Mouse (Mus musculus) liver, embryonic 14.5 days (tissue): ENCODE results near the gene Ddhd1. TPM values are rescaled to one million over a fixed set of nuclear protein-coding genes. Genes with fewer than 3 reads are reported as not detected.

ENCODE experiments used
- ATAC-seq: fragments of 200-750 bp; cut with Nextera tagmentation; 2 replicates; pipeline ENCODE4 v1.8.0; 2017; ENCODE audit warnings: moderate number of reproducible peaks, mild to moderate bottlenecking, moderate library complexity; ENCODE audit not compliant: insufficient read depth
- DNase-seq, 3 experiments: peaks; one replicate each; pipeline ENCODE4 v3.0.0-alpha.2; 2012 to 2013; ENCODE audit warnings: low read depth in 3 of 3, low spot score in 3 of 3
- H3K27ac ChIP-seq: fragments of 300-500 bp; sonication (generic); 2 replicates; pipeline ENCODE4 v1.5.1; 2014; ENCODE audit warnings: moderate library complexity, mild to moderate bottlenecking, control low read depth, inconsistent platforms
- H3K27me3 ChIP-seq: fragments of 300-500 bp; sonication (generic); 2 replicates; pipeline ENCODE4 v1.6.1; 2014; ENCODE audit warnings: mild to moderate bottlenecking, low read length, moderate library complexity; ENCODE audit not compliant: control insufficient read depth, insufficient read depth
- H3K36me3 ChIP-seq: fragments of 300-500 bp; sonication (generic); replicated peaks from 2 replicates; pipeline ENCODE4 v1.6.1; 2014; ENCODE audit warnings: low read depth; ENCODE audit not compliant: control insufficient read depth, insufficient read depth
- H3K4me1 ChIP-seq, 2 experiments: fragments of 200-500 bp in 1 of 2; fragments of 300-500 bp in 1 of 2; sonication (generic) in 1 of 2; replicated peaks; 2 replicates each; pipeline ENCODE4 v1.6.1; 2012 to 2014; ENCODE audit warnings: antibody characterized with exemption in 1 of 2, inconsistent platforms in 1 of 2, low read length in 1 of 2; ENCODE audit not compliant: control insufficient read depth in 2 of 2, insufficient read depth in 2 of 2
- H3K4me2 ChIP-seq: fragments of 300-500 bp; sonication (generic); 2 replicates; pipeline ENCODE4 v1.6.1; 2014; ENCODE audit warnings: low read depth, mild to moderate bottlenecking, control low read depth, moderate library complexity
- H3K4me3 ChIP-seq, 2 experiments: fragments of 200-500 bp in 1 of 2; fragments of 300-500 bp in 1 of 2; sonication (generic) in 1 of 2; 2 replicates each; pipeline ENCODE4 v1.5.1; 2012 to 2014; ENCODE audit warnings: low read depth in 2 of 2, low read length in 2 of 2, mild to moderate bottlenecking in 2 of 2, control low read depth in 1 of 2, inconsistent platforms in 1 of 2, moderate library complexity in 1 of 2; ENCODE audit not compliant: insufficient read depth in 1 of 2
- H3K9ac ChIP-seq: fragments of 300-500 bp; sonication (generic); replicated peaks from 2 replicates; pipeline ENCODE4 v1.6.1; 2014; ENCODE audit warnings: mild to moderate bottlenecking, control low read depth, moderate library complexity
- H3K9me3 ChIP-seq: fragments of 300-500 bp; sonication (generic); 2 replicates; pipeline ENCODE4 v1.6.1; 2016; ENCODE audit warnings: low read length, mixed read lengths; ENCODE audit not compliant: control insufficient read depth
- CTCF ChIP-seq: IDR thresholded peaks from 2 replicates; pipeline ENCODE4 v1.5.1; 2016; ENCODE audit warnings: antibody characterized with exemption, low read depth, control low read depth
- EP300 ChIP-seq: IDR thresholded peaks from 2 replicates; pipeline ENCODE4 v1.6.1; 2016; ENCODE audit warnings: antibody characterized with exemption, low read depth
- WGBS: fragments of 180-500 bp; shearing (Covaris S2); extraction: QIAGEN DNeasy Blood & Tissue Kit; methylation state at CpG from one replicate; pipeline ENCODE4 v1.1.7; 2014; ENCODE audit not compliant: insufficient replicate concordance; 5-methylcytosine and 5-hydroxymethylcytosine counted together
- polyA plus RNA-seq, 2 experiments: library from polyadenylated mRNA; depleted of rRNA in 1 of 2; stranded (reverse) in 1 of 2; unstranded in 1 of 2; fragments of >200 nt; fragmentation: Nextera tagmentation in 1 of 2; extraction: Ambion mirVana in 1 of 2; gene quantifications; 2 replicates each; pipeline versions ENCODE4 v1.2.1 to v1.2.3; 2012 to 2014

The Ddhd1 gene
- polyA plus RNA-seq, 2 experiments: 8.9 to 15.4 TPM

DNA sequence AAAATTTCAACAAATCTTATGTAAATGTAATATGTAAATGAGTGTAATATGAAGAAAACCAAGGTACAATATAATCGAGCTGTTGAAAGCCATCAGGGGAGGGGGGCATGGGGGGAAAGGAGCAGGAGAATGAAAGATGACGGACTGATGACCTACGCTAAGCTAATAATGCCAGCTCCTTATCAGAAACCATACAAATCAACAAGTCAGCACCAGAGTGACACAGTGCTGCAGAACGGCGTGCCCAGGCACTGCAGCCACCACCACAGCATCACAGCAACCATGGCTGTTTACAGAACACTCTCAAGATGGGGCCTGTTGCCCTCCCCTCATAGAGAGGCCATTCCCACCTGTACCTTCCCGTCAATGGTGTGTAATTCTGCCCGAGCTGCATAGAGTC is 10.8 kb downstream of the Ddhd1 start:
- ATAC-seq (no peak), DNase-seq (no peak)
- H3K9me3 ChIP-seq: no peaks in the 10 kb centered on the region
- no peaks in the 10 kb centered on the region for H3K27me3 ChIP-seq
- no peak overlapping the region for H3K4me3 ChIP-seq
- H3K27ac ChIP-seq: no peak overlapping the region
- no peak overlapping the region for H3K4me2 ChIP-seq
- 63% methylated on average over 7 of the region's 7 CpGs for WGBS
- H3K36me3 ChIP-seq: no peaks in the 10 kb centered on the region
- TF ChIP-seq EP300 (no peak), CTCF (no peak)
- H3K9ac ChIP-seq: no peak overlapping the region
- peaks cover 32 to 36% of the 10 kb centered on the region in 2 experiments for H3K4me1 ChIP-seq

DNA sequence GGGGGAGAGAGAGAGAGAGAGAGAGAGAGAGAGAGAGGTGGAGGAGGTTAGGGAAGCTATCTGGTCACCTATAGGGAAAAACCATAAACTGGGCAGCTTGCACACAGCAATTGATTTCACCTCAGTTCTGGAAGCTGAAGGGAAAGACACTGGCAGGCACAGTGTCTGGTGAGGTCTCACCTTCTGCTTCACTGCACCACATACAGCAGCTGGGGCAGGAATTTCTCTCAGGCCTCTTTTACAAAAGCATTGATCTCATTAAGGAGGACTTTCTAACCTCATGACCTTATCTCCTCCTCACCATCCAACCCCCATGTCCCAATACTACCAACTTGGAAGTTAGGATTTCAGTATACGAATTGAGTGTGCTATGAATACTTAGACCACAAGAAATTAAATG is 13.2 kb downstream of the Ddhd1 start:
- WGBS: 64% methylated on average over 1 of the region's 1 CpGs
- Histone ChIP-seq H3K4me1 (peaks cover 13 to 14% of the 10 kb centered on the region in 2 experiments), H3K27me3 (no peaks in the 10 kb centered on the region), H3K9me3 (no peaks in the 10 kb centered on the region), H3K4me3 (no peak overlapping the region), H3K36me3 (no peaks in the 10 kb centered on the region), H3K9ac (no peak overlapping the region), H3K4me2 (no peak overlapping the region), H3K27ac (no peak overlapping the region)
- no peak for DNase-seq
- TF ChIP-seq EP300: no peak
- no peak for TF ChIP-seq CTCF
- no peak for ATAC-seq

DNA sequence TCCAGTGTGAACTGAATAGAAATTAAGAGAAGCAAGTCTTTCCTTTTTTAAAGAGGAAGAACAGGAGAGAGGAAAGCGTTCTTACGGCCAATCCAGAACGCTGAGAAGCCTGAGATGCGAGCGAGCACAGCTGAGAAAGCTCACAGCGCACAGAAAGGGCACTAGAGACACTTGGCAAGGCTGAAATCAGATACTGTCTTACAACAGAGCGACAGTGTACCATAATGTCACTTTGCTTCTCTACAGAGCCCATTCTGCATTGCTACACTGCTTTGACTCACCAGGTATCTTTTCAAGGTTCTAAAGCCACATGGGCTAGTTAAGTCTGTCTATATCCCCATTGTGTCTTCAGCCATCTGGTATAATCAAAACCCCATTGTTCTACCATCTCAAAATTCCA is 13.7 kb downstream of the Ddhd1 start:
- Histone ChIP-seq H3K9ac (no peak overlapping the region), H3K4me3 (no peak overlapping the region), H3K27ac (no peak overlapping the region), H3K4me2 (no peak overlapping the region), H3K9me3 (no peaks in the 10 kb centered on the region), H3K36me3 (no peaks in the 10 kb centered on the region), H3K4me1 (peaks cover 8 to 10% of the 10 kb centered on the region in 2 experiments; a peak in 3 of 4 replicates), H3K27me3 (no peaks in the 10 kb centered on the region)
- DNase-seq (no peak), ATAC-seq (no peak)
- no peak for TF ChIP-seq CTCF
- no peak for TF ChIP-seq EP300
- WGBS: 74% methylated on average over 7 of the region's 7 CpGs

DNA sequence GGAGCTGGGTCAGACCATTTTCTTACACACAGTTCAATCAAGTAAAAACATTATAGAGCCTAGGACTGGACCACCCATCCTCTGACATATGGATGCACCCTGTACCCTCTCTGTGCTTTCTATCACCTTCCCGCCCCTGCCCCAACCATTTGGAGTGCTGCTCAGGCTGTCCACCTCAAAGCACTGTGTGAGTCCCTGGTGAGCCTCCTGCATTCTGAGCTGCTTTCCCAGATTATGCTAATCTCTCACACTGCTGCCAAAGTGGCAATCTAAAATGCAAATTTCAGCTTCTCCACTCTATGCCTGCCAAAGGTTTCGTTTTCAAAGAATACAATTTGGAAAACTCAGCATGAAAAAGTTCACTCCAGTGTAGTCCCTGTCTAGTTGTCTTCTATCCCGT is 14.5 kb downstream of the Ddhd1 start:
- peaks cover 5 to 10% of the 10 kb centered on the region in 2 experiments; a peak in 3 of 4 replicates for H3K4me1 ChIP-seq
- DNase-seq (no peak), ATAC-seq (no peak)
- H3K4me2 ChIP-seq: no peak overlapping the region
- 59% methylated on average over 3 of the region's 3 CpGs for WGBS
- no peaks in the 10 kb centered on the region for H3K36me3 ChIP-seq
- H3K27ac ChIP-seq: no peak overlapping the region
- no peak overlapping the region for H3K9ac ChIP-seq
- no peaks in the 10 kb centered on the region for H3K9me3 ChIP-seq
- H3K27me3 ChIP-seq: no peaks in the 10 kb centered on the region
- TF ChIP-seq EP300 (no peak), CTCF (no peak)
- no peak overlapping the region for H3K4me3 ChIP-seq

DNA sequence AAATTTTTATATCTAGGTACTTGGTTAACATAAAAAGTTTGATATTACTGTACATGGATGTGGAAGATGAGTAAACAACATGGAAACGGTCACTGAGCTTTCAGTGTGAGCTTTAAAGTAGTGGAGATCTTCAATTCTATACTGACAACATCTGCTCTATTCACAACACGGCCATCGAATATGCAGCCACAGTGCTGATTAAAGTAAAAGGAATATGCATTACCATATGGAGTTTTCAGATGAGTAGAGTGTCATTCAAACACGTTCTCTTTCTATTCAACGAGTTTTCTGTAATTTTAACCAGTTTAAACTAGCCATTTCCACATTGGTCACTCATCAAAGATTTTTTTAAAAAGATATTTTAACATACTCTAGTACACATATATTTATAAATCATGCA is 15.1 kb downstream of the Ddhd1 start:
- Histone ChIP-seq H3K4me2 (no peak overlapping the region), H3K4me1 (peaks cover 5 to 10% of the 10 kb centered on the region in 2 experiments; a peak in 3 of 4 replicates), H3K27ac (no peak overlapping the region), H3K4me3 (no peak overlapping the region), H3K9ac (no peak overlapping the region), H3K27me3 (no peaks in the 10 kb centered on the region), H3K9me3 (no peaks in the 10 kb centered on the region), H3K36me3 (no peaks in the 10 kb centered on the region)
- ATAC-seq: no peak
- DNase-seq: no peak
- WGBS: 76% methylated on average over 5 of the region's 5 CpGs
- TF ChIP-seq CTCF (no peak), EP300 (no peak)
